Mouse (Mus musculus): Measurements from ENCODE around the gene Eml3. TPM values are rescaled to one million over a fixed set of nuclear protein-coding genes. Genes with fewer than 3 reads are reported as not detected.
"Not testable (repeated sequence)": the region's sequence is repeated elsewhere in the genome, so short reads cannot be mapped to it uniquely, and the experiment has no call there.

The Eml3 gene
- 1 to 10 TPM; 3.4 to 6.2 TPM for total RNA-seq (2021)
- long read RNA-seq, experiment 1, partial matches to known transcripts = 0 of 2 reads
- long read RNA-seq, experiment 1, other reads (novel, unspliced or antisense) = 1 of 2 reads
- long read RNA-seq, experiment 2 = 0 reads

DNA sequence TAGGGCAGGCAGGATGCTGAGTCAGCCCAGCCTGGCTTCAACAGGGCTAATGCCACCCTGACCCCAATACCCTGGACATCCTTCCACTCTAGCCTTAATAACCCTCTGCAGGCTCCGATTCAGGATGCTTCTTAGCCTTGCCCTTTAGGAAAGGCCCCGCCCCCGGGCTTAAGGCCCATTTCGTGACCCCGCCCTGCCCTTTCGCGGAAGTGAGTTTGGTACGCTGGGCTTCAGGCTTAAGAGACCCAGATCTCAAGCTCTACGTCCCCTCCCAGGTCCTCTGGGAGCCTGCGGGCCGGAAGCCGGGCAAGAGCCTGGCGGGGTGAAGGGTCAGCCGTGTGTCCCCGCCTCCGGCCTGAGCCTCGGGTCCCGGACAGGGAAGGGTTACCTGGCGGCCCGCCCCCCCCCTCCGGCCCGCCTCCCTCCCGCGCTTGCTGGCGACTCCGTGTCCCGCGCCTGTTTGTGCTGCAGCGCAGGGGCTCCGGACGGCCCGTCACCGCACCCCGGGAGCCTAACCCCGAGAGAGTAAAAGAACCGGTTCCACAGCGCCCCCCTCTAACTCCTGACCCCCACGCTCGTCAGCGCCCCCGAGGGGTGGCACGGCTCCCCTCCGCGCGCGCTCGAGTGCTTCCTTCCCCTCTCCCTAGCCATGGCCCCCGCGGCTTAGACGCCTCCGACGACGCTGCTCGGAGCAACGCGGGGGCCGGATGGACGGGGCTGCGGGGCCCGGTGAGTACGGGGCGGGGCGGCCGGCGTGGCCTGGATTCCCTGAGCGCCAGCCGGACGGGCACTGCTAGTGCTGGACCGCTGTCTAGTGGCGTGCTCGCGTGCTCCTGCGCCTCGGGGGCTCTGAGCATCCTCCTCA, at the start of gene Eml3, which contains the start of gene Rom1:
Gene Eml3 (plus strand): TSS at position 329 of the 865 bp plus-strand sequence.
Gene Rom1 (minus strand): TSS at position 133 of the 865 bp plus-strand sequence.
- TF ChIP-seq CTCF (IDR thresholded peaks at IDR 0.05) = peak; percentile 52
- Histone ChIP-seq H3K27ac (peak within 1 kb of the TSS; percentile 96), H3K4me3 (peak within 1 kb of the TSS; percentile 90)
- peak; percentile 95 for DNase-seq
- intact Hi-C loops (cut with DNase I) = loop anchor here (5.0 kb wide), 1 partner anchor 37 kb away; the partner anchor contains the start of gene Ints5

DNA sequence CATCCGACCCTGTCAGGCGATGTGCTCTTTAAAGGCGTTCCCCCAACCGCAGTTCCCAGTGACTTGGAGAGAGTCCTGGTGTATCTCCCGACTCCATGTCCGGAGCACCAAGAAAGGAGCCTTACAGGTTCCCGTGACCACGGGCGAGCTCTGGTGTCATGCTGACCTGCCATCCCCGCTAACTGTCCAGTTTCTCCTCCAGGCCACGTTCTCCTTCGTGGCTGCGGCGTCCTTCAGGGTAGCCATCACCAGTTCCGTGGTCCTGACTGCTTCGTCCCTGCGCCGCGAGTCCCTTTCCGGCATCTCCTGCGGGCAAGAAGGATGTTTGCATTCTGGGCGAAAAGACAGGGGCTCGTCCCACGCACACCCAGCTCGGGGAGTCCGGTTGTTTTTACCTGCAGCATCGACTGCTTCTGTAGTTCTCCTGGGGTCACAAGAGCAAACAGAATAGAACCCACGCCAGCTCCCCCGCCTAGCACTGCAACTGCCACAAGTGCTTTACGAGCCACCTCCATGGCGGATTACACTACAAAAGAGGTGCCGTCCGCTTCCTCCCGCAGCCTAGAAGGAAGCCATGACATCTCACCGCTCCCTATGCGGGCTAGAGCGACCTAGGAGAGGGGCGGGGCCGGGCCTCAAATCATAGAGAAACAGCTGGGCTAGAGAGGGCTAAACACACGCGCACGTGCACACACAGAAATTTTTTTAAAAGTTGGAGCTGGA, 48.9 kb upstream of the Eml3 start, which contains the start of gene Uqcc3:
Gene Uqcc3 (minus strand): TSS at position 613 of the 723 bp plus-strand sequence.
- Histone ChIP-seq H3K27ac (peak within 1 kb of the TSS; percentile 89), H3K4me3 (peak within 1 kb of the TSS; percentile 83)
- TF ChIP-seq CTCF (IDR thresholded peaks at IDR 0.05) = no peak
- intact Hi-C loops (cut with DNase I) = no loop called here
- peak; percentile 93 for DNase-seq

DNA sequence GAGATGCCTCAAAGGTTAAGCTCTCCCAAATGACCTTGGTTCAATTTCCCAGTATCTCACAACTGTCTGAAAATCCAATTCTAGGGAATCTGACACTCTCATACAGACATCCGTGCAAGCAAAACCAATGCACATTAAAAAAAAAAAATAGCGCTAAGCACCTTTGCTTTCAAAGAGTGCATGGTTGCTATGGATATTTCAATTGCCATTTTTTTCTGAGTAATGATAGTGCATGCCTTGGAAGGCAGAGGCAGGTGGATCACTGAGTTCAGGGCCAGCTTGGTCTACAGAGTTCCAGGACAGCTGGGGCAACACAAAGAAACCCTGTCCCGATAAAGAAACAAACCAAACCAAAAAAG, 48.3 kb upstream of the Eml3 start:
- no peak for DNase-seq
- peak overlapping the region; percentile 83 for H3K4me3 ChIP-seq
- intact Hi-C loops (cut with DNase I) = no loop called here
- TF ChIP-seq CTCF (IDR thresholded peaks at IDR 0.05) = no peak
- peak overlapping the region; percentile 89 for H3K27ac ChIP-seq

DNA sequence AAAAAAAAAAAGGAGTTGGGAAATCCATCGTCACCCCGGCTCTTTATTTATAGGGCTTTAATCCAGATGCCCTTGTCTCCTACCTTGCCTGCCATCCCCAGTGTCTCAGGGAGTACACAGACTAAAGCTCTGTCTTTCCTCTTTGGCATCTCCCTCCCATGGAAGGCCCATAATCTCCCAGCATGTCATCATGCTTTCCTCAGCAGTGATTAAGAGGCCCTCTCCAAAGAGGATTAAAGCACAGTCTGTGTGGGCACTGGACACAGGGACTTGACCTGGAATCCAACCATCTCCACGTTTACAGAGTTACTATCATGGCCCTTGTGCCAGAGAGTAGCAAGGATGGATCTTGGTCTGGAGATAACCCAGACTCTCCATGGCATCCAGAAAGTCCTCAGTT, 45.7 kb upstream of the Eml3 start, which contains the start of the genes Lbhd1 and Gm49403:
Gene Lbhd1 (plus strand): TSS at position 117 of the 400 bp plus-strand sequence.
Gene Gm49403 (plus strand): TSS at position 315 of the 400 bp plus-strand sequence.
- no peak for TF ChIP-seq CTCF (IDR thresholded peaks at IDR 0.05)
- intact Hi-C loops (cut with DNase I) = no loop called here
- DNase-seq = no peak
- no peak within 1 kb of the TSS for H3K4me3 ChIP-seq
- no peak within 1 kb of the TSS for H3K27ac ChIP-seq

DNA sequence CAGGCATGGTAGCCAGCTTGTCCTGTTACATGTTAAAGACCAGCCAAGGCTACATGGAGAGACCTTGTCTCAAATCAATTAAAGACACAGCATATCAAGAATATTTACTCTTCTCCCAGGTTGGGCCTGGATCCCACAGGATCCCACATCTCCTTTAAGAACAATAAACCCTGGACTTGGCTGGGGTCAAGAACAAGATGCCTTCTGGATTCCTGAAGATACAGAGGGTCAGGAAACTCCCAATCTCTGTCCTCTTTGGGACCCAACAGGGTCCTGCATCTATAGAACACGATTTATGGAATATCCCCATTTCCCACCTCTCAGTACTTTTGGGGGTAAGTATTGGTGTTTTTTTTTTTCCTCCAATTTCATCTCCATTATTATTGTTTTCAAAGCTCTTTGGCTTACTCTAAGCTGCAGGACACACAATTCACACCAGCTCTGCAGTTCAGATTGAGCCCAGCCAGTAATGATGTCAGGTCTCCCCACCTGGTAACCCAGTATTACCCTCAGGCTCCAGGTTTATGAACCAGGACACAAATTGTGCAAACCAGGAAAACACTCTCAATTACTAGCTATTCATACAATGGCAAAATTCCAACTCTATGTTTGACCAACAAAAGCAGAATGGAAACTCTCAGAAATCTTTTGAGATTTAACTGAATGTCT, 42.3 kb upstream of the Eml3 start:
- TF ChIP-seq CTCF (IDR thresholded peaks at IDR 0.05) = no peak
- Histone ChIP-seq H3K27ac (no peak overlapping the region), H3K4me3 (no peak overlapping the region)
- DNase-seq = no peak
- intact Hi-C loops (cut with DNase I) = no loop called here

DNA sequence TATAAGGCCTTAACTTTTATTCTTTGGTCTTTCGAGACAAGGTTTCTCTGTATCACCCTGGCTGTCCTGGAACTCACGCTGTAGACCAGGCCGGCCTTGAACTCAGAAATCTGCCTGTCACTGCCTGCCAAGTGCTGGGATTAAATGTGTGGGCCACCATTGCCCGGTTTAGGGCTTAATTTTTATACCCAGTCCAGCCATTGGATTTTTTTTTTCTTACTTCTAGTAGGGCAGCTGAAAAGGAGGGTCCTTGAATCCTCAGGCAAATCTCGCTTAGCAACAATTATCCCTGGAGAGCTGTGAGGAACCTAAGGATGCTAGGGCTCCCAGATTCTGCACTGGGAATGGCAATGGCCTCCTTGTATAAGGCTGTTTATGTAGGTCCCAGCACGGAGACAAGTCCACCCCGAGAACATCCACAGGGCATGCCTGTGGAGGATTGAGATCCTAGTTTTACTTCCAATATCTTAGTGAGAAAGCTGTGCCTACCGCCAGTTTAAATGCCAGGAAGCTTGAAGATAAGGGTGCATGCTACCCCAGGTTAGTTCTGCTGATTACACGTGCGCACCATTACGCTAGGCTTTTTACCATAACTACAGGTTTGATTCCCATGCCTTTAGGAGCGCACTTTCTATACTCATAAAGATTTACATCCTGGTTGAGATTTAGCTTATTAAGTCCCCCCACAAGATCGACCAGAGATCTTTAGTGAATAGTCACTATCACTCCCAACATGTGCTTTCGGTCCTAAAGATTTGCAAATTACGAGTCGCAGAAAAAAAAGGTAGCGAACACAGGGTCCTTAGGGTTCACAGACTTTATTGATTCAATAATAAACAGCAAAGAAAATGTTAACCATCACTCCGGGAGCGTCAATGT, 41.5 kb upstream of the Eml3 start:
- no peak for DNase-seq
- TF ChIP-seq CTCF (IDR thresholded peaks at IDR 0.05) = no peak
- intact Hi-C loops (cut with DNase I) = no loop called here
- H3K4me3 ChIP-seq = peak overlapping the region; percentile 82
- H3K27ac ChIP-seq = peak overlapping the region; percentile 90

DNA sequence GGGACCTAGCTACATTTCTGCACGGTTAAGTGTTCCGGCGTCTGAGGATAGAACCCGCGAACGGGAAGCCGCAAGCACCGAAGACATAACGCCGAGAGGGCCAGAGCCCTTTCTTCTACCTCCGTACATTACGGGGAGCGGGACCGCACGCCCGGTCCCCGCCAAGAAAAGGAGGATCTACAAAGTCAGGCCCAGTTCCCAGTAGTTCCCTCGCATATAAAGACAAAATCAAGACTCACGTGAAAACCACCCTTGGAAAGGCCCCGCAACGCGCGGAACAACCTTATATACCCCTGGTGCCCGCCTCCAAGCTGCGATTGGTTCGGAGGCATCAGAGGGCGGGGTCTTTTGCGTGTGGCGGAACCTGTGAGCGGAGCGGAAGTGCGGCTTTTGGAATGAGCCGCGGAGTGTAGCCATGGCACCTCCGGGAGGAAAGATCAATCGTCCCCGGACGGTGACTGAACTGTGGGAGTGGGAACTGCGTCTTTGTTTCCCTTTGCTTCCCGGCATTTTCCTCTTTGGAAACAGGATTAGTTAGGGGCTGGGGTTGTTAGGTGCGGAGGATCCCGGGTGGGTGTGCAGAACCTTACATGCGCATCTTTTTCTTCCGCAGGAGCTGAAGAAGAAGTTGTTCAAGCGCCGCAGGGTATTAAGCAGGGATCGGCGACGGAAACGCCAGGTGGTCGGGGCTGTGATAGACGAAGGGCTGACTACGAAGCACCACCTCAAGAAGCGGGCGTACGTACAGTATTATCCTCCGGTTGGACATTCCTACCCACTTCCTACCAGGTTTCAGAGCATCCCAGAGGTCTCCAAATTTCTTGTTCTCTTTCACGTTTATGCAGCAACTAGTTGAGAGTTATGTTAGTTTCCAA, 40.6 kb upstream of the Eml3 start, which contains the start of the genes 1810009A15Rik and Gm49416:
Gene 1810009A15Rik (plus strand): TSS at position 343 of the 875 bp plus-strand sequence.
Gene Gm49416 (plus strand): TSS at position 416 of the 875 bp plus-strand sequence.
- intact Hi-C loops (cut with DNase I) = no loop called here
- Histone ChIP-seq H3K27ac (peak within 1 kb of the TSS; percentile 90), H3K4me3 (peak within 1 kb of the TSS; percentile 82)
- no peak for TF ChIP-seq CTCF (IDR thresholded peaks at IDR 0.05)
- DNase-seq = peak; percentile 96

DNA sequence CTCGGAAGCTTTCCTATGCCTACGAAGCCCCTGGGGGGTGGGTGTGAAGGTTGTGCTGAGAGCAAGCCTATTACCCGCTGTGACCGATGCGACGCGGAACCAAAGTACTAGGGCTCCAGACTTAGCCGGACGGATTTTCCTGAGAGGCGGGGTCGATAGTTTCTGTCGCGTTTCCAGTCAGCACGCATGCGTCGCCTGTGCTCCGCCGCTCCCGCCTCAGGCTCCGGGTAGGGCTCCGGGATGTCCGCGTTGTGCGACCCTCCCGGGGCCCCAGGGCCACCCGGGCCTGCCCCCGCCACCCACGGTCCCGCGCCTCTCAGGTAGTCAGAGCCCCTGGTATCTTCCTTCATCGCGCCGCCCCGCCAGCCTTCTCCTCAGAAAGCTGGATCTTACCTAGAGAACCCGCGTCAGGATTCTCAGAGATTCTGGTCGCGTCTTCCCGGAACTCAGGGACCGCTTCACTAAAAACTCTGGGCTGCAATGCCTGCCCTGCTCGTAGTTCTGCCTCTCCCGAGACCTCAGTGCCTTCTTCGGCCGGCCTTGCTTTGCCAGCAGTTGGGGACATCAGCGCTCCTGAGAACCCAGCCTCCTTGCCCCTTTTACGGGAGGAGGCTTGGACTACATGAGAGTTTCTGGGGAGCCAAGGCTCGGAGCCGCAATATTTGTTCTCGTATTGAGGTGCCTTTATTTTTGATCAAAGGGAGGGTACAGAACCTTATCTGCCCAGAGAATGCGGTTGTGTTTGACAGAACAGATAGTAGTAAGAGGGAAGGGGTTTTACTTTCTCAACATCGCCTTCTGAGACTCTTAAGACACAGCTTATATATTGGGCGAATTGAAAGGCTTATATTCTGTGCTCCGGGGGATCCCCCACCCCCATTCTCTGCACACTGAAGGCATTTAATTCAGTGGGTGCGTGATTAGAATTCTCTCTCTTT, 36.3 kb upstream of the Eml3 start, which contains the start of gene Ints5:
Gene Ints5 (plus strand): TSS at position 177 of the 938 bp plus-strand sequence.
- intact Hi-C loops (cut with DNase I) = loop anchor here (5.0 kb wide), 1 partner anchor 34 kb away; the partner anchor contains the start of genes Eml3 and Rom1

DNA sequence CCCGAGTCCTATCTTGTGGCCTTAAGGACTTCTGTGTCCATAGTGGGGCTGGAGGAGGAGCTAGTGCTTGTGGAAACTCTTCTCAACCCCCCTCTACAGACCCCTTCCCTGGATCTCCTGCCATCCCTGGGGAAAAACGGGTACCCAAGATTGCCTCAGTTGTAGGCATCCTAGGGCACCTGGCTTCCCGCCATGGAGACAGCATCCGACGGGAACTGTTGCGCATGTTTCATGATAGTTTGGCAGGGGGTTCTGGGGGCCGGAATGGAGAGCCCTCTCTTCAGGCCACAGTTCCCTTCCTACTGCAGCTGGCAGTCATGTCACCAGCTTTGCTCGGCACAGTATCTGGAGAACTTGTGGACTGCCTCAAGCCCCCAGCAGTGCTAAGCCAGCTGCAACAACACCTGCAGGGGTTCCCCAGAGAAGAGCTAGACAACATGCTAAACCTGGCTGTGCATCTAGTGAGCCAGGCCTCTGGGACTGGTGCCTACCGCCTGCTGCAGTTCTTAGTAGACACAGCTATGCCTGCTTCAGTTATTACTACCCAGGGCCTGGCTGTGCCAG, 33.9 kb upstream of the Eml3 start:
- TF ChIP-seq CTCF (IDR thresholded peaks at IDR 0.05) = no peak
- no peak overlapping the region for H3K4me3 ChIP-seq
- no peak overlapping the region for H3K27ac ChIP-seq
- intact Hi-C loops (cut with DNase I) = no loop called here
- DNase-seq = no peak

More for the DNA sequence above, 36.3 kb upstream of the Eml3 start, which contains the start of gene Ints5:
- Histone ChIP-seq H3K4me3 (peak within 1 kb of the TSS; percentile 83), H3K27ac (peak within 1 kb of the TSS; percentile 94)
- no peak for TF ChIP-seq CTCF (IDR thresholded peaks at IDR 0.05)
- peak; percentile 90 for DNase-seq

DNA sequence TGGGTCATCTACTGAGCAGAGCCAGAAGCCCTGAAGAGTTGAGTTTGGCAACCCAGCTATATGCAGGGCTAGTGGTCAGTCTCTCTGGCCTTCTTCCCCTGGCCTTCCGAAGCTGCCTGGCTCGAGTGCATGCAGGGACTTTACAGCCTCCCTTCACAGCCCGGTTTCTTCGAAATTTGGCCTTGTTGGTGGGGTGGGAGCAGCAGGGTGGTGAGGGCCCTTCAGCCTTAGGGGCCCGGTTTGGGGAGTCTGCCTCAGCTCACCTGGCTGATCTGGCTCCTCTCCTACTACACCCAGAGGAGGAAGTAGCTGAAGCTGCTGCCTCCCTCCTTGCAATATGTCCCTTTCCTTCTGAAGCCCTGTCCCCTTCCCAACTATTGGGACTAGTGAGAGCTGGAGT, 33.1 kb upstream of the Eml3 start:
- intact Hi-C loops (cut with DNase I); DNase-seq; H3K4me3 ChIP-seq; H3K27ac ChIP-seq: not testable (repeated sequence)

DNA sequence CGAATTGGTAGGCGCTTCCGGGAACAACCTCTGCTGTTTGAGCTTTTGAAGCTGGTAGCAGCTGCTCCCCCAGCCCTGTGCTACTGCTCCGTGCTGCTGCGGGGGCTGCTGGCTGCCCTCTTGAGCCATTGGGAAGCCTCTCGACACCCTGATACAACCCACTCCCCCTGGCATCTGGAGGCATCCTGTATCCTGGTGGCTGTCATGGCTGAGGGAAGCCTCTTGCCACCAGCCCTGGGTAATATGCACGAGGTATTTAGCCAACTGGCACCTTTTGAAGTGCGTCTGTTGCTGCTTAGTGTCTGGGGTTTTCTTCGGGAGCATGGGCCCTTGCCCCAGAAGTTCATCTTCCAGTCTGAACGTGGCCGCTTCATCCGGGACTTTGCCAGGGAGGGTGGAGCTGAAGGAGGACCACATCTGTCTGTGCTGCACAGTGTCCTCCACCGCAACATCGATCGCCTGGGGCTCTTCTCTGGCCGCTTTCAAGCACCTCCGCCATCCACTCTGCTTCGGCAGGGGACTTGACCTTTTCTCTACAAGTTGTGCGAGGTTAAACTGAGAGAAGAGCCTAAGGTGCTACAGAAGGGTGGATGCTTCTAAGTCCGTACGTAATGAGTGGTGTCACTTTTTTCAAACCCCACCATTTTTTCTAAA, 32.0 kb upstream of the Eml3 start:
- Histone ChIP-seq H3K27ac (peak overlapping the region; percentile 96), H3K4me3 (peak overlapping the region; percentile 91)
- peak; percentile 63 for DNase-seq
- intact Hi-C loops (cut with DNase I) = not testable (repeated sequence)
